Mouse (Mus musculus): Measurements from ENCODE around the gene 4933405L10Rik. TPM values are rescaled to one million over a fixed set of nuclear protein-coding genes. Genes with fewer than 3 reads are reported as not detected.

Gene 4933405L10Rik
- total RNA-seq (2023) = not detected

DNA sequence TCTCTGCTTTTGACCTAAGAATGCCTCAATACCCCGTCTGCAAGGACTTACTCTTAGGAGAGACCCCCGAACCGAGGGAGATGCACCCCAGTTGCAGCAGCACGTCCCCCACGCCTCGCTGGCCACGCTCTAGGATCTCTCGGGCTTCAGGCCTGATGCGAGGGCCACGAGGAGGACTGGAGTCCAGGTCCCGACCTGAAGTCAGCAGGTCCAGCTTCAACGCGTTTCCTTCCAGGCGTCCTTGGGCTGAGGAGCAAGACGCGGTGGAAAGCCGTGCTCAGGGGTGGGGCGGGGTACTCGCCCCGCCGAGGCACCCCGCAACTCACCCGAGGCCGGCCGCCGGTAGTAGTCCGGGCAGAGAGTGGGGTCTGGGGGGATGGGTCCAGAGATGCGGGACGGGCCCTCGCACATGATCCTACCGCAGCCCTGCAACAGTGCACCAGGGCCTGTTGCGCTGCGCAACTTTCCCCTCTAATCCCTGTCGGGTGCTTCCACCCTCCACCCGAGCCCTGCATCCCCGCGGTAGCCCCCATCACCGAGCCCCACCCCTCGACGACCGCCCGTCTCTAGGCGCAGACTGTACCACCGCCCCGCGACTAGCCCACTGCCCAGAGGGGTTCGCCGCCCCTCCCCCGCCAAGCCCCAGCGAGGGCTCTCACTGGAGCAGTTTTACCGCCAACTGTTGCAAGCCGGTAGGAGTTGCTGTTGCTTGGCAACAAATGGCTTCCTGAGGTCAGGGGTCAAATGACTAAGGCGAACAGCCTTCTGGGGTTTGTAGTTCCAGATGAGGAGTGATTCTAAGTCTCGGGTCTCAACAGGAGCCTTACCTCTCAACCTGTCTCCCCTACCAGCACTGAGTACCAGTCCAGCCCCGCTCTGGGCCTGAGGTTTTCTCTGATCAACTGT, at the start of gene 4933405L10Rik, which contains the start of gene Enkd1:
Gene 4933405L10Rik (plus strand): TSS at position 158 of the 906 bp plus-strand sequence.
Gene Enkd1 (minus strand): TSS at position 713 of the 906 bp plus-strand sequence.

DNA sequence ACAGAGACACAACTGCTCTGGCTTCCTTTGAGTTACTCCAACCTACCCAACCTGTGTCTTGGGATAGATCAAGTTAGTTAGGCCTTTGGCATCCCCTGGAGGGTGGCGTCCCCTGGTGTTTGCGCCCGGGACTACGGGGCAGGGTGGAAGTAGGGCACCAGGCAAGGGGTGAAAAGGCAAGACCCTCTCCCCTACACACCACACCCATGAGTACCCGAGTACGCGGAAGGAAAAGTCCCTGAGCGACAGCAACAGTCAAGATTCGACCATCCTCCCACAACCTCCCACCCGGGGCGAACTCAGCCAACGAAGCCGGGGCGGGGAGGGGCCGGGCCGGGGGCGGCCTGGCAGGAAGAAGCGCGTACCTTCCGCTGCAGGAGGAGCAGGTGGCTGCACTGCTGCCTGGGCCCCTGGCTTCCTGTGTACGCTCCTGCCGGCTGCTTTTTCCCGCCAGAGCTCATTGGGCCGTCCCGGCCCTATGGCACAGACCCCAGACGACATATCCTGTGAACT, 21.6 kb upstream of the 4933405L10Rik start, which contains the start of gene Carmil2:
Gene Carmil2 (plus strand): TSS at position 479 of the 513 bp plus-strand sequence.

DNA sequence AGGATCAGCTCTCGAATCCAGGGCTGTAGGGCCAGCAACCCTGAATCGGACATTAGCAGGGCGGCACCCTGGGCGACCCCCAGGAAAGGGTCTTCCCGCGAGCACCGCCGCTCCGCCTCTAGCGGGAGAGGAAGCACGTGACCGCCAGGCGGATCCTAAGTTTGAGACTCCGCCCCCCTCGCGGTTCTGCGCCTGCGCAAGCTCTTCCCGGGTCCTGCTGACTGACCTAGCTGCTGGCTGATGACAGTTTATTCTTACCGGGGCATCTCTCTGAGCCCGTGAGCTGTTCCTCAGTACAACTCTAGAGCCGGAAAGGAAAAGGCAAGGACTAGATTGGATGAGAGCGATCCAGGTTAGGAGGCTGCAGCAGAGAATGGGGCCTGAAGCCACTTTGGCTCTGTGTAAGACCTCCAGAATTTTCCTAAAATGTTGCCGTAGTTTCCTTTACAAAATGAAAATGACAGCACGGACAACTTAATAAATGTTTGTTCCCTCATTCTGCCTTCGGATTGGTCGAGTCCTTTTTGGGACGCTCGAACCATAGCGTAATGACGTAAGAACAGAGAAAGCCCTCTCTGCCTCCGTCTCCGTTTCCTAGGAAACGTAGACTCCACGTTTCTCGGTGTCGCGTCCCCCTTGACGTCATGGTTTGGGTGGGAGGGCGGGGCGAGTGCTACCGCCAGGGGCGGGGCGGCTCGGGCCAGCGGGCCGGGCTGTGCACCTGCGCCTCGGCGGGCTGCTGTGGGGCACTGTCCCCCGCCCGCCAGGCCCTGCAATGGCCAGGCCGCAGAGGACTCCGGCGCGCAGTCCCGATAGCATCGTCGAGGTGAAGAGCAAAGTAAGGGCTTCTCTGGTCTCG, 6.3 kb upstream of the 4933405L10Rik start, which contains the start of the genes Acd and Pard6a:
Gene Acd (minus strand): TSS at position 137 of the 859 bp plus-strand sequence.
Gene Pard6a (plus strand): TSS at position 183 of the 859 bp plus-strand sequence.

DNA sequence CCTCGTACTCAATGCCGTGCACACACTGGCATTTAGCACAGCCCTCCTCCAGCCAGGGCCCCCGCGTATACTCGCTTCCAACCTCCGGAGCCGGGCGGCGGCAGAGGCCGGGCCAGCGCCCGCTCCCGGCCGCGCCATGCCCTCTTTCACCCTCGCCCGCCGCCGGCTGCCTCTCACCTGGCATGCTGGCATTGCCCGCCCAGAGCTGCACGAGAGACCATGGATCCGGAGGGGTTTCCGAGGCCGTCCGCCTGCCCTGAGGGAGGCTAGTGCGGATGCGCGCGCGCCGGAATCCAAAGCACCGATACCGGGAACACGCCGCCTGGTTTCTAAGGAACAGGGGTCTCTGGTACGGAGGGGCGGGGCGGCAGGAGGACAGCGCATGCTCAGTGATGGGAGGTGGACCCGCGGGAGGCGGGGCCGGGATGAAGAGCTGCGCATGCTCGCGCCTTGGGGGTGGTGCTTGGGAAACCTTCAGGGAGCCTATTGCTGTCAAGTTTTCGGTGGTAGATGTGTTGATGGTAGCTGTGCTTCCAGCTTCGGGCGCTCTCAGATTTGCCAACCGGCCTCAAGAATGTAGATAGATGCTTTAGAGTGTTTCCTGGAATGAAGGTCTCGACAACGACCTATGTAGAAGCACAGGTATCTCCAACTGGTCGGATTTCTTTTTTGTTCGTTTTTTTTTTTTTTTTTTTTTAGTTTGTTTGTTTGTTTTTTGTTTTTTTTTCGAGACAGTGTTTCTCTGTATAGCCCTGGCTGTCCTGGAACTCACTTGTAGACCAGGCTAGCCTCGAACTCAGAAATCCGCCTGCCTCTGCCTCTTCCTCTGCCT, 51.0 kb downstream of the 4933405L10Rik start, which contains the start of gene Gfod2:
Gene Gfod2 (minus strand): TSS at position 388 of the 832 bp plus-strand sequence.

Other genes with a start within 250 kb of the 4933405L10Rik start
- 0.82 TPM for gene Tppp3, start 236.1 kb upstream of the 4933405L10Rik start, total RNA-seq (2023)
- 4.3 TPM for gene Zdhhc1, start 210.8 kb upstream of the 4933405L10Rik start, total RNA-seq (2023)
- gene Hsd11b2, start 188.9 kb upstream of the 4933405L10Rik start, total RNA-seq (2023) = not detected
- gene Atp6v0d1, start 141.6 kb upstream of the 4933405L10Rik start, total RNA-seq (2023) = 82.3 TPM
- gene Ripor1, start 102.4 kb upstream of the 4933405L10Rik start, total RNA-seq (2023) = 19.3 TPM
- 147 TPM for gene Ctcf, start 71.1 kb upstream of the 4933405L10Rik start, total RNA-seq (2023)
- gene Agrp, start 70.3 kb upstream of the 4933405L10Rik start, total RNA-seq (2023) = not detected
- gene Carmil2, start 21.4 kb upstream of the 4933405L10Rik start, total RNA-seq (2023) = 141 TPM
- 53.3 TPM for gene Acd, start 6.6 kb upstream of the 4933405L10Rik start, total RNA-seq (2023)
- gene Pard6a, start 6.5 kb upstream of the 4933405L10Rik start, total RNA-seq (2023) = 8.4 TPM
- 1.3 TPM for gene Enkd1, start 555 bp downstream of the 4933405L10Rik start, total RNA-seq (2023)
- 2.9 TPM for gene Gfod2, start 51.0 kb downstream of the 4933405L10Rik start, total RNA-seq (2023)
- 141 TPM for gene Ranbp10, start 119.7 kb downstream of the 4933405L10Rik start, total RNA-seq (2023)
- not detected for gene Tsnaxip1, start 120.1 kb downstream of the 4933405L10Rik start, total RNA-seq (2023)
- gene Cenpt, start 145.6 kb downstream of the 4933405L10Rik start, total RNA-seq (2023) = 30.7 TPM
- 15.0 TPM for gene Thap11, start 147.5 kb downstream of the 4933405L10Rik start, total RNA-seq (2023)
- gene Nutf2, start 152.9 kb downstream of the 4933405L10Rik start, total RNA-seq (2023) = 23.4 TPM
- 92.0 TPM for gene Edc4, start 173.2 kb downstream of the 4933405L10Rik start, total RNA-seq (2023)
- gene Nrn1l, start 185.9 kb downstream of the 4933405L10Rik start, total RNA-seq (2023) = 1.1 TPM
- gene Pskh1, start 192.8 kb downstream of the 4933405L10Rik start, total RNA-seq (2023) = 21.4 TPM
- 3.2 TPM for gene Ctrl, start 226.2 kb downstream of the 4933405L10Rik start, total RNA-seq (2023)
- 123 TPM for gene Psmb10, start 230.8 kb downstream of the 4933405L10Rik start, total RNA-seq (2023)
- not detected for gene Lcat, start 235.7 kb downstream of the 4933405L10Rik start, total RNA-seq (2023)